Mouse (Mus musculus): ENCODE measurements around the gene Enthd1. TPM values are rescaled to one million over a fixed set of nuclear protein-coding genes. Genes with fewer than 3 reads are reported as not detected.
"Not testable (repeated sequence)": the region's sequence is repeated elsewhere in the genome, so short reads cannot be mapped to it uniquely, and the experiment has no call there.

Enthd1 gene
- polyA plus RNA-seq, 1 experiment: 0.72 TPM

DNA sequence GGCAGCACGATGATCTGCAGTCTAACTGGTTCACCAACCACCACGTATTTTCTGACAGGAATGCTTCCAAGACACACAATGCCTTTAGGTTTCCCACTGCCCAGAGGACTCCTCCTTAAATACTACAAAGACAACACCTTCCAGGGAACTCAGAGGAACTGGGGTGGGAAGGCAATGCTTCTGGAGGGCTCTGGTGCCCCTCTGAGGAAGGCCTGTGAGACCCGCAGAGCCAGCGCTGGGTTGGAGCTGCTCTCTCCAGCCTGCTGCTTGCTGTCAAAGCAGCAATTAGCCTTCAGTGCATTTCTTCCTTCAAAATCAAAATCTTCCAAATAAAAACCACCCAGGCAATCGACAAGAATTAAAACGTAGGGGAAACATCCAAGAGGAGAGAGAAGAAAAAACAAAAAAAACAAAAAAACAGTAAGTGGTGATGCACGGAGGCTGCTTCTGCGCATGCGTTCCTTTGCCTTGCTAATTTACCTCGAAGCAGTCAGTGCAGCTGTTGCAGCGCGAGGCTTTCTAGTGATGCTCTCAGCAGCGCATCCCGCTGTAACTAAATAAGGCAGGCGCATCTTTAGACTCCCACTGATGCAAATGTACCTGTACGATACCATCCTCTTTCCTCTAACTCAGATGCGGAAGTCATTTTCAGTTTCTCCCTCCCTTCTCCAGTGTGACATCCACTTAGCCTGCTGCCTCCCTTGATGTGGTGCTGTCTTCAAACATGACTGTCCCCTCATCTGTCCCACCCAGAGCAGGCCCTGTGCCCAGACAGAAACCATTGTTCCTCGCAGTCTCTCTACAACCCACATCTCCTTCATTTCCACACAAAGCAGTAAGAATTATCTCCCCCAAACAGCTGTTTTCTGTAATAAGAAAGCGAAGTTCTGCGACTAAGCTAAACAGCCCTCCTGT is 34.7 kb downstream of the Enthd1 start:
- TF ChIP-seq CTCF (IDR thresholded peaks at IDR 0.05; ENCODE audit: control insufficient read depth, insufficient read depth, low read length) (no peak), POLR2A (IDR thresholded peaks at IDR 0.05; ENCODE audit: borderline replicate concordance, control insufficient read depth, low read depth, low read length) (no peak)
- Histone ChIP-seq H3K4me3 (replicated peaks; ENCODE audit: control insufficient read depth, low read depth, low read length) (no peak overlapping the region), H3K4me1 (ENCODE audit: control insufficient read depth, insufficient read depth, low read length) (peaks cover 5% of the 10 kb centered on the region), H3K27ac (ENCODE audit: control insufficient read depth, insufficient read depth, low read depth, low read length, poor library complexity) (no peak overlapping the region)
- 76% methylated on average over 20 of the region's 20 CpGs for WGBS

DNA sequence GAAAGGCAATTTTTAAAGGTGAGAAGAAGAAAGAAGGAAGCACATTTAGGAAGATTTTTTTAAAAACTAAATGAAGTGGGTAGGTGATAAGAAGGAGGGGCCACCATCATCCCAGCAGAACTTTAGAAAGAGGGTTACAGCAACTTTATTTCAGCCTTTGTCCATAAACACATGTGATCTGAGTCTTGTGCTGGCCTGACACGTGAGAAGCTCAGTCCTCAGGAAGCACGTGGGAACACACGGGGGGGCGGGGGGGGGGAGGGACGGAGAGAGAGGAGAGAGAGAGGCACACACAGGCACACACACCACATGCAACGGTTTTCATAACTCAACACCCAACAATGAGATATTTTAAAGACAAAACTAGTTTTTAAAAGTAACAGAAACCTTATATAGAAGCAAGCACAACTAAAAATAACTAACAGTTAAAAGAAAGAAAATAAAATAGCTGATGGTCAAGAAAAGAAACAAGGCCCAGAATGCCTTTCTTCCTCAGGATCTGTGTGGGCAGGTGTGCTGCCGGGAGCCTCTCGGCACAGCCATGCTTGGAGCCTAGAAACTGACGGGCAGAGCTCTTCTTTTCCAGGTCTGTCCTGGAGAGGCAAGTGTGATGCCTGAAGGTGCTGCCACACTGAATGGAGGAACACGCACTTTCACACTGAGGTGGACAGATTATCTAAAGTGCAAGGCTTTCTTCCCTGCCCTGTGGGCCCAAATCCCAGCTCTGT is 43.1 kb downstream of the Enthd1 start:
- H3K27ac ChIP-seq (ENCODE audit: control insufficient read depth, insufficient read depth, low read depth, low read length, poor library complexity): no peak overlapping the region
- no peak for TF ChIP-seq POLR2A (IDR thresholded peaks at IDR 0.05; ENCODE audit: borderline replicate concordance, control insufficient read depth, low read depth, low read length)
- no peak for TF ChIP-seq CTCF (IDR thresholded peaks at IDR 0.05; ENCODE audit: control insufficient read depth, insufficient read depth, low read length)
- no peak overlapping the region for H3K4me3 ChIP-seq (replicated peaks; ENCODE audit: control insufficient read depth, low read depth, low read length)
- WGBS: 15% methylated on average over 10 of the region's 10 CpGs
- peaks cover 5% of the 10 kb centered on the region for H3K4me1 ChIP-seq (ENCODE audit: control insufficient read depth, insufficient read depth, low read length)

DNA sequence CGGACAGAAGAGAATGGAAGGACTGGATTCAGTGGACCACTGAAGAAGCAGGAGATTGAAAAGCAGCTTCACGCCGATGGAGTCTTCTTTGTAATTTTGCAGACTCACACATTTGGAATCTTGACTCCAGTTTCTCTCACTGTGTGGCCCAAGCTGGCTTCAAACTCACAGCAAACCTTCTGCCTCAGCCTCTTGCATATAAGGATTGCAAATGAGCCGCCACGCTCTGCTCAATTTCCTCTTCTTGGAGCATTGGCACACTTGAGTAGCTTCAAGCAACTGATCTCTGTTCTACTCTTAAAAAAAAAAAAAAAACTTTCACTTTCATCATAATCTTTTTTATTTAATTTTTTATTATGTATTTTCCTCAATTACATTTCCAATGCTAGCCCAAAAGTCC is 45.0 kb downstream of the Enthd1 start:
- no peak overlapping the region for H3K4me3 ChIP-seq (replicated peaks; ENCODE audit: control insufficient read depth, low read depth, low read length)
- no peak overlapping the region for H3K27ac ChIP-seq (ENCODE audit: control insufficient read depth, insufficient read depth, low read depth, low read length, poor library complexity)
- 63% methylated on average over 5 of the region's 5 CpGs for WGBS
- TF ChIP-seq CTCF (IDR thresholded peaks at IDR 0.05; ENCODE audit: control insufficient read depth, insufficient read depth, low read length) (no peak), POLR2A (IDR thresholded peaks at IDR 0.05; ENCODE audit: borderline replicate concordance, control insufficient read depth, low read depth, low read length) (no peak)
- H3K4me1 ChIP-seq (ENCODE audit: control insufficient read depth, insufficient read depth, low read length): peaks cover 5% of the 10 kb centered on the region

DNA sequence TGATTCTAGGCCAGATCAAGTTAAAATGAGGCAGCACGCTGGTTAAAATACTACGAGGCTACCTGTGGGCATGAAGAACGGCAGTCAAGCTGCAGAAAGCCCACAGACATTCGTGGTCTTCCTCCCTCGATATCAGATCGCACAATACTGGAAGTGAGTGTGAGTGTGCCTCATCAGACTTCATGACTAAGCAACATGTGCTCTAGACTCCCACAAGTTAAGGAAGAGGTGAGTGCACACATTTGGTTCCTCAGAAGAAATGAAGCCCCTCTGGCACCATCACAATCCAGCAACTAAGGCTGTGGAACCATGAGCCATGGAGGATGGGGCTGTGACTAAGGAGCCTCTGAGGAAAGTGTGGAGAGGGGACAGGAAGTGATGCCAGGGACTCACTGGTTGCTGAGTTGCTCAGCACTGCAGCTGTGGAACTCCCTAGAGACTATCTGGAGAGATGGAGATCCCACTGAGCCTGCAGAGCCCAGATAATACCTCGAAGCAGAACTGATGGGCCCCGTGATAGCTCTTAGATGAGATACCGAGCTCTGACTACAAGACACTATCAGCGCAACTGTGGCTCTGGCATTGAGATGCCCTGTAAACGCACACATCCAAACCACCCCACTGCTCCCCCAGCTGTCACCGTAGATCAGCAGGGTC is 46.3 kb downstream of the Enthd1 start:
- no peak for TF ChIP-seq CTCF (IDR thresholded peaks at IDR 0.05; ENCODE audit: control insufficient read depth, insufficient read depth, low read length)
- TF ChIP-seq POLR2A (IDR thresholded peaks at IDR 0.05; ENCODE audit: borderline replicate concordance, control insufficient read depth, low read depth, low read length): no peak
- H3K4me3 ChIP-seq (replicated peaks; ENCODE audit: control insufficient read depth, low read depth, low read length): no peak overlapping the region
- peaks cover 5% of the 10 kb centered on the region for H3K4me1 ChIP-seq (ENCODE audit: control insufficient read depth, insufficient read depth, low read length)
- WGBS: 29% methylated on average over 12 of the region's 12 CpGs
- no peak overlapping the region for H3K27ac ChIP-seq (ENCODE audit: control insufficient read depth, insufficient read depth, low read depth, low read length, poor library complexity)

DNA sequence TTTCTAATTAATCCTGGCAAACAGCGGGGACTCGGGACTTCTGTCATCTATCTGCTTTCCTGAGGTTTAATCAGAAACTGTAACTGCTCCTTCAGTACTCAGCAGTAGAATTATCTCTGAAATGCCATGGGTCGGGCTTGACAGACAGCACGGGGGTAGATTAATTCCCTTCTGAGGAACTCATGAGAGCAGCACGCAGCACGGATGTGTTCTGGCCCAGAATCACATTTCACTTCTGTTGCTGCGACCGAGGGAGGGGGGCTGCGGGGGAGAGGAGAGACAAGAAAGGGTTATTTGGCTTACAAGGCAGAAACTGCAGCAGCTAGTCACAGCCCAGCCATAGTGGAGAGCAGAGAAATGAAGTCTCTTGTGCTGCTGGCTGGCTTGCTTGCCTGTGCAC is 47.0 kb downstream of the Enthd1 start:
- H3K4me3 ChIP-seq (replicated peaks; ENCODE audit: control insufficient read depth, low read depth, low read length): no peak overlapping the region
- H3K4me1 ChIP-seq (ENCODE audit: control insufficient read depth, insufficient read depth, low read length): peaks cover 5% of the 10 kb centered on the region
- H3K27ac ChIP-seq (ENCODE audit: control insufficient read depth, insufficient read depth, low read depth, low read length, poor library complexity): no peak overlapping the region
- no peak for TF ChIP-seq POLR2A (IDR thresholded peaks at IDR 0.05; ENCODE audit: borderline replicate concordance, control insufficient read depth, low read depth, low read length)
- no peak for TF ChIP-seq CTCF (IDR thresholded peaks at IDR 0.05; ENCODE audit: control insufficient read depth, insufficient read depth, low read length)
- WGBS: 15% methylated on average over 9 of the region's 9 CpGs

DNA sequence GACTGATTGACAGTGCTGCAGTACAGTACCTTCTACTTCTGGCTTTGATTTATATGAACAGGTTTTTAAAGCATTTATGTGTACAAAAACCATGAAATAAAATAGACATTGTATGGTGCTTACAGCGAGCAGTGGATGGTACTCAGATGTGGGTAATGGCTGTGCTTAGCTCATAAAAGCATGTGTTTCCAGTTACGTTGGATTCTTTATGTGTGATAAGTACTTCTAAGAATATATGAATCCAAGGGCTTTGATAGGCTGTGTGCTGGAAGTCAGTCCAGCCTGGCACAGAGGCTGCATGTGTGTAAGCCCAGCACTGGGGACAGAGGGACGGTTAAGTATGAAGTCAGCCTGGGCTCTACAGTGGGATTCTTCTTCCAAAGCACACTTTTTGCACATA is 48.4 kb downstream of the Enthd1 start:
- no peak for TF ChIP-seq POLR2A (IDR thresholded peaks at IDR 0.05; ENCODE audit: borderline replicate concordance, control insufficient read depth, low read depth, low read length)
- TF ChIP-seq CTCF (IDR thresholded peaks at IDR 0.05; ENCODE audit: control insufficient read depth, insufficient read depth, low read length): no peak
- no peak overlapping the region for H3K4me3 ChIP-seq (replicated peaks; ENCODE audit: control insufficient read depth, low read depth, low read length)
- WGBS: 82% methylated on average over 3 of the region's 3 CpGs
- no peak overlapping the region for H3K27ac ChIP-seq (ENCODE audit: control insufficient read depth, insufficient read depth, low read depth, low read length, poor library complexity)
- H3K4me1 ChIP-seq (ENCODE audit: control insufficient read depth, insufficient read depth, low read length): peaks cover 5% of the 10 kb centered on the region

DNA sequence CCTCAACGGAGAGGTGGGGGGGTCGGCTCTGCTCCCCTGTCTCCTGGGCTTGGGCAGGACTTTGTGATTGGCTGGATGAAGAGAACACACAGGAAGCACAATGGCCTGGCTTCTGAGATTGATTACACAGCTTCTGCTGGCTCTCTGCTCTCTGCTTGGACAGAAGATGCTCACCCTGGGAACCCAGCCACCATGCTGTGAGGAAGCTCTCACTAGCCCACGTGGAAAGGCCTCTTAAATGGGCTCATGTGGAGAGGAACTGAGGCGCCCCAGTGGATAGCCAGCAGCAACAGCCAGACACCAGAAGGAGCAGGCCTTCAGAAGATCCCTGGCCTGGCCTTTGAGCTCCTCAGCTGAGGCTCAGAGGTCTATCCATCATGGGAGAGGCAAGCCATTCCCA is 59.9 kb downstream of the Enthd1 start:
- 61% methylated on average over 4 of the region's 4 CpGs for WGBS

DNA sequence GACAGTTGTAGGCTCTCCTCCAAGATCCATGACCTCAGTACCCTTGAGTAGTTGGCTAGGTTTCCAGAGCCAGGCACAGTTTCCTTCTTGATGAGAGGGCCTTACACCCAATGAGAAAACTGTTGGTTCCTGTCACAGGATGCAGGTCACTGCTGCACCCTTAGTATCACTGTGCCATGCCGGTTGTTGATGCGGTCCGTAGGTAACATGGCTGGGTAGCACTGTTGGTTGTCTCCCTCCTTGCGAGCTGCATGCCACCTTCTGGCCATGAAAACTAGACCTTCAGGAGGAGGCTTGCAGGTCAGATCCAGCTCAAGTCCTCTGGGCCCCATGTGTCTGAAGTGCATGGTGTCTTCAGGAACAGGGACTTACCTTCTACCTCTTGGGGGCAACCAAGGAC is 61.8 kb downstream of the Enthd1 start:
- not testable (repeated sequence) for H3K4me3 ChIP-seq (replicated peaks; ENCODE audit: control insufficient read depth, low read depth, low read length); H3K27ac ChIP-seq (ENCODE audit: control insufficient read depth, insufficient read depth, low read depth, low read length, poor library complexity); H3K4me1 ChIP-seq (ENCODE audit: control insufficient read depth, insufficient read depth, low read length)
- 80% methylated on average over 4 of the region's 4 CpGs for WGBS

More for the DNA sequence above, 59.9 kb downstream of the Enthd1 start:
- Histone ChIP-seq H3K27ac (ENCODE audit: control insufficient read depth, insufficient read depth, low read depth, low read length, poor library complexity) (no peak overlapping the region), H3K4me3 (replicated peaks; ENCODE audit: control insufficient read depth, low read depth, low read length) (no peak overlapping the region), H3K4me1 (ENCODE audit: control insufficient read depth, insufficient read depth, low read length) (no peaks in the 10 kb centered on the region; the same call in 1 of the 2 replicates)
- TF ChIP-seq POLR2A (IDR thresholded peaks at IDR 0.05; ENCODE audit: borderline replicate concordance, control insufficient read depth, low read depth, low read length) (no peak), CTCF (IDR thresholded peaks at IDR 0.05; ENCODE audit: control insufficient read depth, insufficient read depth, low read length) (no peak)

All from bone marrow, adult 2 months (tissue).